Mouse (Mus musculus) stomach, postnatal 0 days (tissue): ENCODE measurements around the gene Psph. TPM values are rescaled to one million over a fixed set of nuclear protein-coding genes. Genes with fewer than 3 reads are reported as not detected.
A peak's percentile ranks its signal among the peaks of the same experiment; 100 is the strongest.

Experiments
- ATAC-seq: fragments of 200-750 bp; cut with Nextera tagmentation; 2 replicates; pipeline ENCODE4 v1.8.0; 2017; ENCODE audit not compliant: low FRiP score, low TSS enrichment
- DNase-seq: peaks from one replicate; pipeline ENCODE4 v3.0.0-alpha.2; 2016; ENCODE audit warnings: low spot score
- H3K27ac ChIP-seq: fragments of 300-500 bp; sonication (generic); replicated peaks from 2 replicates; pipeline ENCODE4 v1.5.1; 2014; ENCODE audit warnings: mild to moderate bottlenecking, control low read depth
- H3K27me3 ChIP-seq: fragments of 300-500 bp; sonication (generic); 2 replicates; pipeline ENCODE4 v1.6.1; 2014; ENCODE audit warnings: low read length; ENCODE audit not compliant: control insufficient read depth, insufficient read depth
- H3K36me3 ChIP-seq: fragments of 300-500 bp; sonication (generic); 2 replicates; pipeline ENCODE4 v1.6.1; 2014; ENCODE audit warnings: low read length, mixed read lengths; ENCODE audit not compliant: control insufficient read depth, insufficient read depth
- H3K4me1 ChIP-seq: fragments of 300-500 bp; sonication (generic); replicated peaks from 2 replicates; pipeline ENCODE4 v1.6.1; 2014; ENCODE audit warnings: antibody characterized with exemption; ENCODE audit not compliant: control insufficient read depth, insufficient read depth
- H3K4me2 ChIP-seq: fragments of 300-500 bp; sonication (generic); replicated peaks from 2 replicates; pipeline ENCODE4 v1.6.1; 2014; ENCODE audit warnings: low read depth, mild to moderate bottlenecking, control low read depth, moderate library complexity
- H3K4me3 ChIP-seq: fragments of 300-500 bp; sonication (generic); 2 replicates; pipeline ENCODE4 v1.5.1; 2014; ENCODE audit warnings: low read depth, low read length, control low read depth
- H3K9ac ChIP-seq: fragments of 300-500 bp; sonication (generic); 2 replicates; pipeline ENCODE4 v1.6.1; 2014; ENCODE audit warnings: mild to moderate bottlenecking, low read length, control low read depth, mixed read lengths
- H3K9me3 ChIP-seq: fragments of 300-500 bp; sonication (generic); 2 replicates; pipeline ENCODE4 v1.6.1; 2016; ENCODE audit warnings: low read length; ENCODE audit not compliant: control insufficient read depth
- CTCF ChIP-seq: IDR thresholded peaks from 2 replicates; pipeline ENCODE4 v1.5.1; 2016; ENCODE audit warnings: antibody characterized with exemption, low read depth, mild to moderate bottlenecking, moderate library complexity
- EP300 ChIP-seq: optimal IDR thresholded peaks from 2 replicates; pipeline ENCODE3; 2016; ENCODE audit warnings: antibody characterized with exemption
- WGBS: fragments of 180-500 bp; shearing (Covaris S2); extraction: QIAGEN DNeasy Blood & Tissue Kit; methylation state at CpG from one replicate; pipeline ENCODE4 v1.1.7; 2014; 5-methylcytosine and 5-hydroxymethylcytosine counted together
- polyA plus RNA-seq: library from polyadenylated mRNA; unstranded; fragments of >200 nt; fragmentation: Nextera tagmentation; extraction: Ambion mirVana; gene quantifications from 2 replicates; pipeline ENCODE4 v1.2.1, GENCODE M21; 2015

Gene Psph
- polyA plus RNA-seq, 1 experiment from 2014 or later = 31.1 TPM

- H3K4me3 ChIP-seq = no peak overlapping the region
- no peaks in the 10 kb centered on the region for H3K4me1 ChIP-seq
- H3K9me3 ChIP-seq = no peaks in the 10 kb centered on the region
- no peak overlapping the region for H3K27ac ChIP-seq
- WGBS = 25% methylated on average over 6 of the region's 6 CpGs
- TF ChIP-seq CTCF (no peak), EP300 (no peak)
- DNase-seq (no peak), ATAC-seq (no peak)
- peaks cover 18% of the 10 kb centered on the region for H3K36me3 ChIP-seq
- no peak overlapping the region for H3K9ac ChIP-seq
- no peaks in the 10 kb centered on the region for H3K27me3 ChIP-seq
- no peak overlapping the region for H3K4me2 ChIP-seq
Observed at GRCm38 (mm10) chr5:129744050-129744449, 43.2 kb downstream of the Psph start.

- Histone ChIP-seq H3K4me1 (no peaks in the 10 kb centered on the region), H3K36me3 (peaks cover 18% of the 10 kb centered on the region), H3K27ac (no peak overlapping the region), H3K4me2 (no peak overlapping the region), H3K27me3 (no peaks in the 10 kb centered on the region), H3K9me3 (no peaks in the 10 kb centered on the region), H3K9ac (no peak overlapping the region), H3K4me3 (no peak overlapping the region)
- TF ChIP-seq EP300 (no peak), CTCF (no peak)
- WGBS = 63% methylated on average over 7 of the region's 7 CpGs
- DNase-seq (no peak), ATAC-seq (no peak)
Observed at GRCm38 (mm10) chr5:129742903-129743488, 44.3 kb downstream of the Psph start.

GRCm38 (mm10) chr5:129740976-129741375 is 46.3 kb downstream of the Psph start:
- H3K9me3 ChIP-seq = no peaks in the 10 kb centered on the region
- H3K4me3 ChIP-seq = no peak overlapping the region
- no peak overlapping the region for H3K4me2 ChIP-seq
- H3K36me3 ChIP-seq = peaks cover 15% of the 10 kb centered on the region
- 56% methylated on average over 1 of the region's 1 CpGs for WGBS
- DNase-seq (peak; percentile 50), ATAC-seq (peak; percentile 57)
- H3K27me3 ChIP-seq = no peaks in the 10 kb centered on the region
- H3K9ac ChIP-seq = no peak overlapping the region
- H3K4me1 ChIP-seq = no peaks in the 10 kb centered on the region
- TF ChIP-seq CTCF (peak; percentile 78), EP300 (no peak)
- no peak overlapping the region for H3K27ac ChIP-seq

- H3K4me1 ChIP-seq = peaks cover 5% of the 10 kb centered on the region; the same call in 1 of the 2 replicates
- no peak overlapping the region for H3K27ac ChIP-seq
- H3K9me3 ChIP-seq = no peaks in the 10 kb centered on the region
- DNase-seq (no peak), ATAC-seq (no peak)
- no peak overlapping the region for H3K4me2 ChIP-seq
- no peaks in the 10 kb centered on the region for H3K27me3 ChIP-seq
- no peak overlapping the region for H3K4me3 ChIP-seq
- 56% methylated on average over 5 of the region's 5 CpGs for WGBS
- no peak overlapping the region for H3K9ac ChIP-seq
- H3K36me3 ChIP-seq = no peaks in the 10 kb centered on the region
- TF ChIP-seq CTCF (no peak), EP300 (no peak)
Observed at GRCm38 (mm10) chr5:129731021-129731420, 56.2 kb downstream of the Psph start.

- no peaks in the 10 kb centered on the region for H3K27me3 ChIP-seq
- H3K9me3 ChIP-seq = no peaks in the 10 kb centered on the region
- ATAC-seq = peak; percentile 70
- peaks cover 5% of the 10 kb centered on the region; the same call in 1 of the 2 replicates for H3K4me1 ChIP-seq
- WGBS = 49% methylated on average over 11 of the region's 11 CpGs
- H3K27ac ChIP-seq = no peak overlapping the region
- TF ChIP-seq CTCF = no peak
- no peak for TF ChIP-seq EP300
- 0 out of 2 replicates have a peak overlapping the region, but pooled peaks have one; percentile 2 for H3K4me2 ChIP-seq
- no peak overlapping the region for H3K4me3 ChIP-seq
- peak; percentile 68 for DNase-seq
- H3K9ac ChIP-seq = no peak overlapping the region
- no peaks in the 10 kb centered on the region for H3K36me3 ChIP-seq
Observed at GRCm38 (mm10) chr5:129730344-129730743, 56.9 kb downstream of the Psph start.

- H3K9me3 ChIP-seq = no peaks in the 10 kb centered on the region
- ATAC-seq (no peak), DNase-seq (peak; percentile 41)
- H3K36me3 ChIP-seq = no peaks in the 10 kb centered on the region
- no peak overlapping the region for H3K4me3 ChIP-seq
- H3K27ac ChIP-seq = no peak overlapping the region
- H3K9ac ChIP-seq = peak overlapping the region; percentile 35; the same call in 1 of the 2 replicates
- peaks cover 5% of the 10 kb centered on the region; the same call in 1 of the 2 replicates for H3K4me1 ChIP-seq
- no peak overlapping the region for H3K4me2 ChIP-seq
- WGBS = 27% methylated on average over 11 of the region's 11 CpGs
- TF ChIP-seq EP300 (no peak), CTCF (no peak)
- H3K27me3 ChIP-seq = no peaks in the 10 kb centered on the region
Observed at GRCm38 (mm10) chr5:129729286-129729685, 58.0 kb downstream of the Psph start.
